Mouse (Mus musculus): ENCODE data around the gene Crnkl1. TPM values are rescaled to one million over a fixed set of nuclear protein-coding genes. Genes with fewer than 3 reads are reported as not detected.

The Crnkl1 gene
- polyA plus RNA-seq, 1 experiment from 2014 or later: 31.3 TPM

DNA sequence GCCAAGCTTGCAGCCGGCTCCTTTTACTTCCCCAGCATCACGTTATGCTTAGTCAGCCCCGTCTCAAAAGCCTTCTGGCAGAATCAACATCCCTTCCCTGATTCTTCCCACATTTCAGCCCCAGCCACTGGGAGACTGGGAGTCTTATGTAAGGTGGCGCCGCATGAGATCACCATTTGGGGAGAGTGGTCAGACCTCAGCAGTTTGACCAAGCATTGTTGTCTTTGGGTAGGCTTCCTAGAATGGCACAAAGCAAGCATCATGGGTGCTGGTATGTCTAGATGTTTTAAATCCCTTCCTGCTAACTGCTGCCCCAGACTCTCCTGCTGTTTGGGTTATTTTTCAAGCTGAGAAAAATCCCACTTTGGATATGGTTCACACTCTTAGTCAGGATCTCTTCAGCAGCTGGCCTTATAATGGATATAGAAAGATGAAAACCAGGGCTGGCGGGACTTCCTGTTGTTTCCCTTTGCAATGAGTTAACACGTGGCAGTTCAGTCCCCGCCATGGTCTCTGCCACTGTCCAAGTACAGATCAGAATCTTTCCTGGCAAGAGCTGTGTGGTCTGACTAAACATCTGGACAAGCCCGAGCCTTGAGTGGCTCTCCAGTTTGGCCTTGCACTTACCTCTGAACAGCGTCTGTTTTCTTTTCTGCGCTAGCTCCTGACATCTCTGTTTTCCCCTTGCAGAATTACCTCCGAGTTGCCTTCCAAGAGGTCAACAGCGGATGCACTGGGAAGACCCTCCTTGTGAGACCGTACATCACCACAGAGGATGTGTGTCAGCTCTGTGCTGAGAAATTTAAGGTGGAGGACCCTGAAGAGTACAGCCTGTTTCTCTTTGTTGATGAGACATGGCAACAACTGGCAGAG lies 49.7 kb downstream of the Crnkl1 start:
- H3K4me1 ChIP-seq: no peaks in the 10 kb centered on the region
- 0 out of 2 replicates have a peak, but pooled peaks cover 2% of the 10 kb centered on the region for H3K36me3 ChIP-seq
- no peak overlapping the region for H3K9ac ChIP-seq (replicated peaks)
- H3K9me3 ChIP-seq: no peaks in the 10 kb centered on the region
- whole genome bisulfite sequencing: 79% methylated on average over 14 of the region's 14 CpGs
- ATAC-seq (replicated peaks): no peak
- H3K27me3 ChIP-seq: no peaks in the 10 kb centered on the region
- no peak overlapping the region for H3K4me3 ChIP-seq
- H3K27ac ChIP-seq (replicated peaks): no peak overlapping the region
- H3K4me2 ChIP-seq (replicated peaks): no peak overlapping the region

DNA sequence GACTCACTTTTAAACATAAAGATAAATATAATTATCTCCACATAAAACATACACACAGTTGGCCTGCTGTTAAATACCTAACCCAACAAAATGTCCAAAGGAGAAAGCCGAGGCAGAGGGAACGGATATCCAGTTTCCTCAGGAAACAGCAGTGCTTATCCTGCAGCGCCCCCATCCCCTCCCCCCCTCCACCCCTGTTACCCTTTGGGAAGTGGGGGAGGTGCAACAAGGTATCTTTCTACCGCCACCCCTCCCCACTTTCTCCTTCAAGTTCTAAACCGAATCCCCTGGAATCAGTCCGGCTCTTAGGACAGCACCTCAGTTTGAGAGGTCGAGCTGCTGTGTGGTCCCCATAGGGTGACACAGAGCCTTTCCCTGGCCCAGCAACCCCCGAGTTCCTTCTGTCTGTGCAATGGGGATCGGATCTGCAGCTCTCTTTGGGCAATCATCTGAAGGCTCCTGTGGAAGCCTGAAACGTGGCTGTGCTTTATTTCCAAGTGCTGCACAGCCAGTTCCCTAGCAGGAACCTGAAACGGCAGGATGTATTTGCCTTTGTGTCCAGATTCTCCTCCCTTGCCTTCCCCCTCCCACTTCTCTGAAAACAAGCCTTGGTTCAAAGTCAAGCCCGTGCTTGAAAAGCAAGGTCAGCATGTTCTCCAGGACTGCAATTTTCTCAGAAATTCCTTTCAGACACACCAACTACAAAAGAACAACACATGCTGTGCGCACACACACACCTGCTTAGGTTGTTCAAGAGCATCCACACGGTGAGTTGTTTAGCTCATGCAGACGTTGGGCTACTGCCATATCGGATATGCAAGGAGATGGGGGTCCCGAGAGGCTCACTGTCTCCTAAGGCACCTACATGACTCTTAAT lies 50.5 kb downstream of the Crnkl1 start:
- no peak for ATAC-seq (replicated peaks)
- Histone ChIP-seq H3K4me2 (replicated peaks) (no peak overlapping the region), H3K9ac (replicated peaks) (no peak overlapping the region), H3K27me3 (no peaks in the 10 kb centered on the region), H3K9me3 (no peaks in the 10 kb centered on the region), H3K27ac (replicated peaks) (no peak overlapping the region), H3K4me1 (no peaks in the 10 kb centered on the region), H3K36me3 (0 out of 2 replicates have a peak, but pooled peaks cover 2% of the 10 kb centered on the region), H3K4me3 (no peak overlapping the region)
- 39% methylated on average over 17 of the region's 17 CpGs for WGBS

DNA sequence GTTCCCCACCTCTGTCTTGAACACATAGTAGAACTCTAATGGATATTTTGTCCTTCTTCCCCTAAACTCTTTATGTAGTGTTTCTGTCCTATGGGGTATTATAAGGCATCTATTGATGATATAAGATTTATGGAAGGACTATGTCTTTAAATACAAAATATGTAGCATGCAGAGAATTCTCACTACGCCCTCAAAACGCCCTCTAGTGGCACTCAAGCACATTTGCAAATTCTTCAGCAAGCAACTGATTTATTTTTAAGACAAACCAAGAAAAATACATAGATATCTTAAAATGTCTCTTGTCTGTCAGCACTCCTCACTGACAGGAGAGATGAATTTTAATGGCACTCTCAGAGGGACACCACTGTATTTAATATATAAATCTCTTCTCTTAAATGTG lies 52.4 kb downstream of the Crnkl1 start:
- Histone ChIP-seq H3K27me3 (no peaks in the 10 kb centered on the region), H3K27ac (replicated peaks) (no peak overlapping the region), H3K4me2 (replicated peaks) (no peak overlapping the region), H3K36me3 (0 out of 2 replicates have a peak, but pooled peaks cover 4% of the 10 kb centered on the region), H3K4me3 (no peak overlapping the region), H3K9ac (replicated peaks) (no peak overlapping the region), H3K9me3 (no peaks in the 10 kb centered on the region), H3K4me1 (no peaks in the 10 kb centered on the region)
- ATAC-seq (replicated peaks): no peak
- WGBS: 24% methylated on average over 2 of the region's 2 CpGs

DNA sequence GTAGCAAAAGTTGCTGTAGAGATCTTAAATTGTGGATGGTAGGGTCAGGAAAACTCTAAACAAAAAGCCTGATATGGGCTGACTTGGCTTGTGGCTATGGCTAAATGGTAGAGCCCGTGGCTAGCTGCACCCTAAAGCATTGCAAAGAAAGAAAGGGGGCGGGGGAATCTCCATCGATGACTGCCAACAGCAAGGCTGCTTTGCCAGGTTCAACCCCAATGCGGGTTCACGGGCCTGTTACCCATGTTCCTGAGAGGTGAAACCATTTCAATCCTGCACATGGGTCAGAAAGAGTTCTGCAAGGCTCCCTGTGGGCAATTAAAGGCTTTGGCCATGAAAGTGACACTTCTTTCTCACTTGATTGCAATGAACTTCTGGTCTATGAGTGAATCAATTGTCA lies 52.9 kb downstream of the Crnkl1 start:
- Histone ChIP-seq H3K9me3 (no peaks in the 10 kb centered on the region), H3K27ac (replicated peaks) (no peak overlapping the region), H3K4me2 (replicated peaks) (no peak overlapping the region), H3K4me3 (no peak overlapping the region), H3K36me3 (0 out of 2 replicates have a peak, but pooled peaks cover 4% of the 10 kb centered on the region), H3K27me3 (no peaks in the 10 kb centered on the region), H3K9ac (replicated peaks) (no peak overlapping the region), H3K4me1 (no peaks in the 10 kb centered on the region)
- WGBS: 71% methylated on average over 5 of the region's 5 CpGs
- ATAC-seq (replicated peaks): no peak

DNA sequence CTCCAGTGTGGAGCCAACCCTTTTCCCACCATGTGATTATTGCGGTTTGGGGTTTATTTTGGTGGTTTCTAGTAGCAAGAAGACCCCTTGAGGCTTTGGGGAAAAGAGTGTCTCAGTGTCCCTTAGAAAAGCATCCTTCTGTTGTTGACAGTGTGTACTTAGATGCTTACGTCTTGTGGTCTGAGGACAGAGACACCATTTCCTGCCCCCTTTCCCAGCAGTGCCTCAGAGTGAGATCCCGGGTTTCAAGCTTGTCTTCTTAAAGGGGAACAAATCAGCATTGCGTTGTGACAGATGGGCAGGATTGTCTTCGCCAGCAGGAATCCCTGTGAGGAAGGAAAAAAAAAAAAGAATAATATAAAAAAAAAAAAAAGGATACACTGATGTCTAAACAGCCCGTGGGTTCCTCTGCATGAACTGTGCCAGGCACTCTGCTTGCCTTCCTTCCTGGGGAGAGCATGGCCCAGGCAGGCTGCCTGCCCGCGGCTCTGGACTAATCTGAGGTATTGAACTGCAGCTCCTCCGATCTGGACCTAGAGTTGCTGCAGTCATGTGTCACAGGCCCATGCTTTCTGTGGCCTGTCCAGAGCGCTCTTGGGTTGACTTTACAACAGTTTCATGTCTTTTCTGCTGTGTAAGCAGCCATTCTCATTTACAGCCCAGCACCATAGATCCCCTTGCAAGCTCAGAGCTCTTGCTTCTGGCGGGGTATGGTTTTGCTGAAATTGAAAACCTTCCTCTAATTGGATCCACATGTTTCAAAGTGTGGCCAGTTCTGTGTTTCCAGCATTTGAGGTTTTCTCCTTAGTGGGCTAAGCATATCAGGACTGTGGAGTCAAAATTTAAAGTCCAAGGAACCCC lies 53.7 kb downstream of the Crnkl1 start:
- H3K4me1 ChIP-seq: no peaks in the 10 kb centered on the region
- H3K4me2 ChIP-seq (replicated peaks): no peak overlapping the region
- no peak overlapping the region for H3K9ac ChIP-seq (replicated peaks)
- H3K27me3 ChIP-seq: no peaks in the 10 kb centered on the region
- H3K36me3 ChIP-seq: 0 out of 2 replicates have a peak, but pooled peaks cover 4% of the 10 kb centered on the region
- H3K4me3 ChIP-seq: no peak overlapping the region
- 79% methylated on average over 11 of the region's 11 CpGs for WGBS
- no peaks in the 10 kb centered on the region for H3K9me3 ChIP-seq
- no peak for ATAC-seq (replicated peaks)
- H3K27ac ChIP-seq (replicated peaks): no peak overlapping the region

DNA sequence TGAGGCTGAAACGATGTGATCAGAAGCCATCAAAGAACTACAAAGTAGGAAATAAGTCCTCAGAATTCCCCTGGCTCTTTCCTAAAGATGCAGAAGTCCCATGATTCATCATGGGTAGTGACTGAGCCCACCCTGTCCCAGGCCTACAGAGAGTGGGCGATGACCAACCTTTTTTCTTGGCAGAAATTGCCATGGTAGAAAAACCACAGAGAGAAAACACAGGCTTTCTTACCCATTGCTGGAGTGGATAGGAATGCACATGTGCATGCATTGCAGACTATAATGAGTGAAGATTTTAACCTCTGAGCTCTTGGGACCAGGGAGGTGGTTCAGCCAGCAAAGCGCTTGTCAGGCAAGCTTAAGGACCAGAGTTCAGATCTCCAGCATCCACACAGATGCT lies 57.6 kb downstream of the Crnkl1 start:
- ATAC-seq (replicated peaks): no peak
- no peaks in the 10 kb centered on the region for H3K9me3 ChIP-seq
- H3K36me3 ChIP-seq: 0 out of 2 replicates have a peak, but pooled peaks cover 2% of the 10 kb centered on the region
- no peaks in the 10 kb centered on the region for H3K4me1 ChIP-seq
- H3K4me2 ChIP-seq (replicated peaks): no peak overlapping the region
- no peak overlapping the region for H3K9ac ChIP-seq (replicated peaks)
- H3K27me3 ChIP-seq: no peaks in the 10 kb centered on the region
- H3K27ac ChIP-seq (replicated peaks): no peak overlapping the region
- WGBS: 92% methylated on average over 3 of the region's 3 CpGs
- H3K4me3 ChIP-seq: no peak overlapping the region

DNA sequence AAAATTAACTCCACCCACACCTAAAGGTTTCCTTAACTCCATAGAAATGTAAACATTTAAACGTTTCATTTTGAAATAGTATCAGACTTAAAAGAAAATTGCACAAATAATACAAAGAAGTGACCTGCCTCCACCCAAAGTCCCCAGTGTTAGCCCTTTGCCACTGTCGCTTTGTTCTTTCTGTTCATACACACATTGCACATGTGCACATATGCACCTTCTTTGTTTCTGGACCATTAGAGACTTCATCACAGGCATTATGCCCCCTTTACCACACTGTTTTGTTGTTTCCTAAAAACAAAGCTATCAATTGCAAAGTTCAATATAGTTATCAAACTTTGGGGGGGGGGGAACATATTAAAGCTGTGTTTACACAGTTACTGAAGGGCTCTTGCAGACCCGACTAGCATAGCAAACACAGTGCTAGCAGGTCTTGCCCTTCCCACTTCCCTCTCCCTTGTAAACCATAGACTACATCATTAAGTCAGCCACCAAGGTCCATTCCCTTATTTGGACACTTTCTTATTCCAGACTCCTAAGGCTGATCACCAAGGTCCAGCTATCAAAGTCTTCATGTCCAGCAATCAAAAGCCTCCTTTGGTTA lies 59.8 kb downstream of the Crnkl1 start:
- Histone ChIP-seq H3K27ac (replicated peaks) (no peak overlapping the region), H3K4me1 (no peaks in the 10 kb centered on the region)
- 68% methylated on average over 3 of the region's 3 CpGs for WGBS

DNA sequence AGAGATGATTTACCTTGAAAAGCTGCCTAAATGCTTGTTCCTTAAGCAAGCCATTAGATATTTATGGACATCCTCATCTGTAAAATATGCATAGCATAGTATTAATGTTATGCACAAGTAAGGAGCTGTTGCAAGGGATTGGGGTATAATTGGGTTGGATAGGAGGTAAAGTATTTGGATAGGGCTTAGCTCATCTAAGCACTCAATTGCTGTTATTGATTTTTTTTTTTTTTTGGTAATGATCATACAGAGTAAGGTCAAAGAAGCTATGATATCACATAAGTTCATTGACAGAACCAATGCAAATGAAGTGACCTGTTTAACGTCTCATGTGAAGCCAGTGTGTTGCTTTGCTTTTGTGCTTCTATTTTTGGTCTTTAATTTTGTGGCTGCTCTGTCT lies 60.9 kb downstream of the Crnkl1 start:
- 82% methylated on average over 1 of the region's 1 CpGs for WGBS

More for the DNA sequence above, 59.8 kb downstream of the Crnkl1 start:
- Histone ChIP-seq H3K4me3 (no peak overlapping the region), H3K4me2 (replicated peaks) (no peak overlapping the region), H3K9ac (replicated peaks) (no peak overlapping the region), H3K27me3 (no peaks in the 10 kb centered on the region), H3K9me3 (no peaks in the 10 kb centered on the region), H3K36me3 (0 out of 2 replicates have a peak, but pooled peaks cover 2% of the 10 kb centered on the region)
- no peak for ATAC-seq (replicated peaks)

DNA sequence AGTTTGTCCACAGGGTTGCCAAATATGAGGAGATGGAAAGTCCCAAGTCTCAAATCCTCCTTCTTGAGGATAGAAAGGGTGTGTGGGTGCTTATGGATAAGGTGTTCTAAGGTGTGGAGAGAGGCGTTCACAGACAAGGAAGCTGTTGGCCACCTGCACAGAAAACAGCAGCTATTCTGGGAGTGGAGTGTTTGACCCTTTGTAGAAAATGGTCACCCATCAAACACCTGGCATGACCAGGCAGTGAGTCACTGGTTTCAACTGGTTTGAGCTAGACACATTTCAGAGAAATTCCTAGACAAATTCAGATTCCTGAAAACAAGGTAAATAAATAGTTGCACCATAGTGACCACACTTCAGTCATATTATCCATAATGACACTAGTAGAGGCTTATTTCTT lies 62.7 kb downstream of the Crnkl1 start:
- H3K4me3 ChIP-seq: no peak overlapping the region
- H3K9ac ChIP-seq (replicated peaks): no peak overlapping the region
- H3K27me3 ChIP-seq: no peaks in the 10 kb centered on the region
- H3K27ac ChIP-seq (replicated peaks): no peak overlapping the region
- H3K4me2 ChIP-seq (replicated peaks): no peak overlapping the region
- WGBS: 92% methylated on average over 1 of the region's 1 CpGs
- H3K4me1 ChIP-seq: no peaks in the 10 kb centered on the region
- ATAC-seq (replicated peaks): no peak
- no peaks in the 10 kb centered on the region for H3K9me3 ChIP-seq
- no peaks in the 10 kb centered on the region for H3K36me3 ChIP-seq

More for the DNA sequence above, 60.9 kb downstream of the Crnkl1 start:
- Histone ChIP-seq H3K9ac (replicated peaks) (no peak overlapping the region), H3K27ac (replicated peaks) (no peak overlapping the region), H3K4me1 (no peaks in the 10 kb centered on the region), H3K27me3 (no peaks in the 10 kb centered on the region), H3K4me2 (replicated peaks) (no peak overlapping the region), H3K9me3 (no peaks in the 10 kb centered on the region), H3K36me3 (no peaks in the 10 kb centered on the region), H3K4me3 (no peak overlapping the region)
- ATAC-seq (replicated peaks): no peak

DNA sequence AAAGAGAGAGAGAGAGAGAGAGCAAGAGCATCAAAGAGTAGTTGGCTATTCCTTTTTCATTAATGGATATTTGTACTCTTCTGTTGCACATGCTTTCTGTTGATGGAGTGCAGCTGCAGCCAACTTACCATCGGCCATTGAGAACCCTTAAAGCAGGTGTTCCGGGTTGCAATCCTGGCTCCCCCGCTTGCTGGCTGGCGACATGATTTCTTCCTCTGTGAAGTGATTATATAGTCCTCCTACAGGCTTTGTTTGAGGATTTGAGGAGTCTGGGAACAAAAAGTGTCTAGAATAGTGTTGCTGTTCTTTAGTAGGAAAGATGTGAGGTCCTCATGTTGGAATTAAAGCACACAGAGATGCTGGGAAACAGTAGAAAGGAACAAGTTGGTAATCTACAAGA lies 63.5 kb downstream of the Crnkl1 start:
- Histone ChIP-seq H3K4me3 (no peak overlapping the region), H3K27ac (replicated peaks) (no peak overlapping the region), H3K9me3 (no peaks in the 10 kb centered on the region), H3K4me2 (replicated peaks) (no peak overlapping the region), H3K27me3 (no peaks in the 10 kb centered on the region), H3K4me1 (no peaks in the 10 kb centered on the region), H3K9ac (replicated peaks) (no peak overlapping the region), H3K36me3 (no peaks in the 10 kb centered on the region)
- no peak for ATAC-seq (replicated peaks)
- WGBS: 79% methylated on average over 4 of the region's 4 CpGs
